Mouse (Mus musculus) kidney, adult 2 months (tissue): ENCODE data around the gene Map1b. TPM values are rescaled to one million over a fixed set of nuclear protein-coding genes. Genes with fewer than 3 reads are reported as not detected.

Experiments used
- DNase-seq: peaks from one replicate; pipeline ENCODE4 v3.0.0; 2021
- H3K27ac ChIP-seq: fragments of 200-500 bp; 2 replicates; pipeline ENCODE4 v1.5.1; 2012; ENCODE audit warnings: low read depth, low read length, control low read depth, inconsistent platforms; ENCODE audit not compliant: insufficient read depth
- H3K27me3 ChIP-seq: fragments of 200-500 bp; replicated peaks from 2 replicates; pipeline ENCODE4 v1.6.1; 2012; ENCODE audit warnings: mild to moderate bottlenecking, moderate library complexity, low read length, inconsistent platforms; ENCODE audit not compliant: control insufficient read depth, insufficient read depth
- H3K36me3 ChIP-seq: fragments of 200-500 bp; 2 replicates; pipeline ENCODE4 v1.6.1; 2012; ENCODE audit warnings: mild to moderate bottlenecking, moderate library complexity, low read length, inconsistent platforms; ENCODE audit not compliant: control insufficient read depth, insufficient read depth
- H3K4me1 ChIP-seq: fragments of 200-500 bp; 2 replicates; pipeline ENCODE4 v1.6.1; 2011; ENCODE audit warnings: low read length; ENCODE audit not compliant: control insufficient read depth, insufficient read depth
- H3K4me3 ChIP-seq: fragments of 200-500 bp; 2 replicates; pipeline ENCODE4 v1.5.1; 2011; ENCODE audit warnings: mild to moderate bottlenecking, low read depth, low read length, control low read depth; ENCODE audit not compliant: insufficient read depth
- CTCF ChIP-seq: fragments of 200-500 bp; conservative IDR thresholded peaks from 2 replicates; pipeline ENCODE4 v1.5.1; 2011; ENCODE audit warnings: low read depth, mild to moderate bottlenecking, control low read depth, low read length, moderate library complexity, mixed read lengths; ENCODE audit not compliant: insufficient read depth, insufficient read length
- POLR2A ChIP-seq: fragments of 200-500 bp; IDR thresholded peaks from one replicate; pipeline ENCODE4 v1.6.1; 2011; ENCODE audit warnings: low read depth, low read length, control low read depth
- WGBS: fragments of 180-500 bp; shearing (Covaris S2); methylation state at CpG from one replicate; pipeline ENCODE4 v1.1.7; 2018; 5-methylcytosine and 5-hydroxymethylcytosine counted together
- polyA plus RNA-seq: library from polyadenylated mRNA; depleted of rRNA; stranded (reverse); fragments of >200 nt; gene quantifications from 2 replicates; pipeline ENCODE4 v1.2.3, GENCODE M21; 2012

The Map1b gene
- polyA plus RNA-seq, 1 experiment: 1.3 TPM

- Histone ChIP-seq H3K27ac (no peak overlapping the region), H3K4me3 (no peak overlapping the region), H3K27me3 (no peaks in the 10 kb centered on the region), H3K4me1 (no peaks in the 10 kb centered on the region), H3K36me3 (no peaks in the 10 kb centered on the region)
- no peak for DNase-seq
- TF ChIP-seq CTCF (no peak), POLR2A (no peak)
- WGBS: 92% methylated on average over 5 of the region's 5 CpGs
These were observed 27.2 kb downstream of the Map1b start for GRCm38 (mm10) chr13:99489175-99489574.

DNA sequence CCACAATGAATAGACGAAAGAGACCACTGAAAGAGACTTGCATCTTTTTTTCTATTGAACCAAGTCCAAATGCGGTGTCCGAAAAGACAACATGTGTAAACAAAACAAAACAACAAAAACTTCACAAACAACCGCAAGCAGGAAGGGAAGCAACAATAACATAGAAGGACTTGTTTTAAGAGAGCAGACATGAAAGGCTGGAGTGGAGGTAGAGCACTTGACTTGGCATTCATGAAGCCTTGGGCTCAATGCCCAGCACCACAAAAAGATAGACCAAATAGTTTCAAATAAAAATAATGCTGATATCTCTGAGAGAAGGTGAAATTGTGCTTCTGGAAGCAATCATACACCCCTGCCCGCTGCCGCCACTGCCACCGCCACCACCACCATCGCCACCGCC lies 30.5 kb downstream of the Map1b start:
- Histone ChIP-seq H3K36me3 (no peaks in the 10 kb centered on the region), H3K4me3 (no peak overlapping the region), H3K4me1 (no peaks in the 10 kb centered on the region), H3K27me3 (no peaks in the 10 kb centered on the region), H3K27ac (no peak overlapping the region)
- TF ChIP-seq POLR2A (no peak), CTCF (no peak)
- DNase-seq: no peak
- WGBS: 94% methylated on average over 9 of the region's 9 CpGs

GRCm38 (mm10) chr13:99485331-99485733 lies 31.0 kb downstream of the Map1b start:
- DNase-seq: no peak
- Histone ChIP-seq H3K4me1 (no peaks in the 10 kb centered on the region), H3K4me3 (no peak overlapping the region), H3K36me3 (no peaks in the 10 kb centered on the region), H3K27me3 (no peaks in the 10 kb centered on the region), H3K27ac (no peak overlapping the region)
- WGBS: 70% methylated on average over 7 of the region's 7 CpGs
- no peak for TF ChIP-seq CTCF
- no peak for TF ChIP-seq POLR2A

DNA sequence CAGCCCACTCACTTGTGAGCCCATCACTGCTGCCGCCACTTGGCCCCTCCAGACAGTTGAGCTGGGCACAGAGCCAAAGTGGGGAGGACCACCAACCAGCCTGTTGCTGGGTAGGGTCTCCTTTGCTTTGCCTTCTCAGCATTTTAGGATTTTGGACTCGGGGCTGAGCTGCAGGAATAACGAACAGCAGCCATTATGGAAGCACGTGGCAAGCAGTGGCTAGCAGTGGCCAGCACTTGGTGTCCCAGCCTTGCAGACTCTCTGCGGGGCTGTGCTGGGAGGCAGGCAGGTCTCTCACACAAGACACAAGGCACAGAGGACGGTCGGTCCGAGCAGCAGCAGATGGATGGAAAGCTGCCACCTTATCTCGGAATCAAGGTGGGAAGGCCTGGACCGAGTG lies 31.4 kb downstream of the Map1b start:
- Histone ChIP-seq H3K4me3 (no peak overlapping the region), H3K27me3 (no peaks in the 10 kb centered on the region), H3K27ac (no peak overlapping the region), H3K4me1 (no peaks in the 10 kb centered on the region), H3K36me3 (no peaks in the 10 kb centered on the region)
- WGBS: 85% methylated on average over 10 of the region's 10 CpGs
- no peak for DNase-seq
- TF ChIP-seq POLR2A: no peak
- TF ChIP-seq CTCF: no peak

DNA sequence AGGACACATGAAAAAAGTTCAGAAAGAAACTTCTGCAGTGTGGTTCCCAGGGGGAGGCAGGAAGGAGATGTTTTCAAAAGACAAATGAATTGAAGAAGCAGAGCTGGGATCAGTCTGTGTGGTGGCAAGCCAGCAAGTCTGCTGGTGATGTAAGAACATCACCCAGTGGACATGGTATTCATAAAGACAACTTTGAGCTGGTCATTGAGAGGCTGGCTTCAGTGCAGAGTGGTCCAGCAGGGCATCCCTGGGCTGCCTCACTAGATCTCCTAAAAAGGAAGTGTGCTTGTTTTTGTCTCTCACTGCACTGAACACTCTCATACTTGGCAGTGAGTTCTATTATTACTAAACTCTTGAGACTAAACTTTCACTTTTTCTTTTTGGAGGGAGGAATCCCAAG lies 32.9 kb downstream of the Map1b start:
- H3K36me3 ChIP-seq: no peaks in the 10 kb centered on the region
- no peak for DNase-seq
- H3K4me3 ChIP-seq: no peak overlapping the region
- no peak for TF ChIP-seq CTCF
- H3K4me1 ChIP-seq: no peaks in the 10 kb centered on the region
- H3K27me3 ChIP-seq: no peaks in the 10 kb centered on the region
- no peak overlapping the region for H3K27ac ChIP-seq

- no peaks in the 10 kb centered on the region for H3K27me3 ChIP-seq
- no peaks in the 10 kb centered on the region for H3K36me3 ChIP-seq
These were observed 40.9 kb downstream of the Map1b start for GRCm38 (mm10) chr13:99475488-99475887.

DNA sequence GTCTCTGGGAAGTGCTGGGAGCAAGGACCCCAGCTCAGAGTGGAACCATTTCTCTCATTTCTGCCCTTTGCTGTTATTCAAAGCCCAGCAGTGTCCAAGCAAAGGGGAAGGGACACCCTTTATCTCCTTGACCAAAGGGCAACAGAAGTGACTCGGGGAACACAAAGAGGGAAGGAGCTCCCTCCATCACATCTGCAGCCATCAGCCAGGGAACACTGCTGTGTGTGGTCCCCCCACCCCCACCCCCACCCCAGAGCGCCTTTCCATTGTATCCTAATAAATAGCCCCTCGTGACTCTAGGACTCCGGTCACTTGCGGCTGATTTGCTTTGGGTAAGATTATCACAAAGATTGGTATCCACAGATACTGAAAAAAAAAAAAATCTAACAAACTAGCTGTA lies 41.3 kb downstream of the Map1b start:
- WGBS: 31% methylated on average over 5 of the region's 5 CpGs
- no peaks in the 10 kb centered on the region for H3K4me1 ChIP-seq
- H3K36me3 ChIP-seq: no peaks in the 10 kb centered on the region
- no peak for TF ChIP-seq CTCF
- no peak for TF ChIP-seq POLR2A
- no peak for DNase-seq
- no peak overlapping the region for H3K27ac ChIP-seq
- H3K4me3 ChIP-seq: no peak overlapping the region
- no peaks in the 10 kb centered on the region for H3K27me3 ChIP-seq

More at GRCm38 (mm10) chr13:99475488-99475887, 40.9 kb downstream of the Map1b start:
- H3K4me1 ChIP-seq: no peaks in the 10 kb centered on the region
- TF ChIP-seq CTCF (no peak), POLR2A (no peak)
- WGBS: 18% methylated on average over 6 of the region's 6 CpGs
- DNase-seq: no peak
- no peak overlapping the region for H3K27ac ChIP-seq
- H3K4me3 ChIP-seq: no peak overlapping the region

DNA sequence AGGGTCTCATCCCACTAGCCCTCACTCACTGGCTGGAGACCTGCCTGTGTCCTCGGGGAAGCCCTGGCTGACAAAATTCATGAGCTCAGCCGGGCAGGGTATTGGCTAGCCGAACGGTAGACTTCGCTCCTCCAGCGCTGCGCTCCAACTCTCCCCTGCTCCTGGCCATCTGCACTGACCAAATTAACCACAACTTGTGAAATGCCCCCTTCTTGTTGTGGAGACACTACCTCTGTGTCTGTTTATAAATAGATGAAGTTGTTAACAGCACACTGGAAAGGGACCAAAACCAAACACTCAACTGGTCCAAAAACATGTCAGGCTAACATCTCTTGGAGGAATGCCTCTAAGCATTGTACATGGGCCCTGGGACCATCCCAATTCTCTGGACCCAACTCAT lies 42.2 kb downstream of the Map1b start:
- Histone ChIP-seq H3K4me1 (no peaks in the 10 kb centered on the region), H3K27me3 (no peaks in the 10 kb centered on the region), H3K36me3 (no peaks in the 10 kb centered on the region), H3K27ac (no peak overlapping the region), H3K4me3 (no peak overlapping the region)
- no peak for TF ChIP-seq CTCF
- TF ChIP-seq POLR2A: no peak
- DNase-seq: no peak
- WGBS: 88% methylated on average over 7 of the region's 7 CpGs
